Mouse (Mus musculus): ENCODE data around the gene Atg7.

DNA sequence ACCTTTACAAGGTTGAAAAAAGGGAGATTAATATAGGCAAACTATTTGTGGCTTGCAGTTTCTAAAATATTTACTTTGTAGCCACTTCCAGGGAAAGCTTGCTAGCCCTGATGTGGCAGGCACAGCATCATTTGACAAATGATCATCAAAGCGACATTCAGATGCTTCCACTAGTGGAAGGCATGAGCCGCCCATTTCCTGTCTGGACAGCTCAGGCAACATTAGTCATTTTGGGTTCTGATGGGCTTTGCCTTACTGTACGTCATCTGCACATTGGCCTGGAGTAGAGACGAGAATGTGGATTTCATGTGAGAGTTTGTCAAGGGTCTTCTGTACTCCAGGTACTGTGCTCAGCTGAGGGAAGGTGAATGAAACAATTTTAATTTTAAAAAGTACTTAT is 14.9 kb downstream of the Atg7 start:
- TF ChIP-seq EP300 (optimal IDR thresholded peaks at IDR 0.05) = no peak
- TF ChIP-seq CTCF (IDR thresholded peaks at IDR 0.05; ENCODE audit: low read depth) = no peak

Data from stomach, postnatal 0 days (tissue).